Mouse (Mus musculus): ENCODE measurements around the gene Clec4f.

- TF ChIP-seq CTCF (IDR thresholded peaks at IDR 0.05) (no peak), EP300 (IDR thresholded peaks at IDR 0.05) (no peak)
Measured at GRCm38 (mm10) chr6:83635329-83635728, 20.7 kb downstream of the Clec4f start.
